Mouse (Mus musculus) midbrain, postnatal 0 days (tissue): ENCODE results near the gene Jmjd8. TPM values are rescaled to one million over a fixed set of nuclear protein-coding genes. Genes with fewer than 3 reads are reported as not detected.
A peak's percentile ranks its signal among the peaks of the same experiment; 100 is the strongest.

Experiments used
- ATAC-seq: fragments of 200-750 bp; cut with Nextera tagmentation; 2 replicates; pipeline ENCODE4 v1.8.0; 2017; ENCODE audit warnings: moderate number of reproducible peaks, mild to moderate bottlenecking, moderate TSS enrichment, moderate library complexity; ENCODE audit not compliant: low FRiP score
- DNase-seq: peaks from one replicate; pipeline ENCODE4 v3.0.0-alpha.2; 2015; ENCODE audit warnings: low spot score
- H3K27ac ChIP-seq: fragments of 300-500 bp; sonication (generic); 2 replicates; pipeline ENCODE4 v1.5.1; 2014; ENCODE audit warnings: low read depth, mild to moderate bottlenecking, low read length, mixed read lengths
- H3K27me3 ChIP-seq: fragments of 300-500 bp; sonication (generic); 2 replicates; pipeline ENCODE4 v1.6.1; 2014; ENCODE audit warnings: low read length, control low read depth, mixed read lengths; ENCODE audit not compliant: insufficient read depth
- H3K36me3 ChIP-seq: fragments of 300-500 bp; sonication (generic); 2 replicates; pipeline ENCODE4 v1.6.1; 2014; ENCODE audit warnings: low read length, control low read depth, mixed read lengths; ENCODE audit not compliant: insufficient read depth
- H3K4me1 ChIP-seq: fragments of 300-500 bp; sonication (generic); 2 replicates; pipeline ENCODE4 v1.6.1; 2014; ENCODE audit warnings: mild to moderate bottlenecking, control low read depth, antibody characterized with exemption, low read length, mixed read lengths; ENCODE audit not compliant: insufficient read depth
- H3K4me2 ChIP-seq: fragments of 300-500 bp; sonication (generic); 2 replicates; pipeline ENCODE4 v1.6.1; 2014; ENCODE audit warnings: low read depth, mild to moderate bottlenecking, low read length, mixed read lengths; ENCODE audit not compliant: poor library complexity, severe bottlenecking
- H3K4me3 ChIP-seq: fragments of 300-500 bp; sonication (generic); 2 replicates; pipeline ENCODE4 v1.5.1; 2014; ENCODE audit warnings: low read depth, mild to moderate bottlenecking, low read length, moderate library complexity
- H3K9ac ChIP-seq: fragments of 300-500 bp; sonication (generic); replicated peaks from 2 replicates; pipeline ENCODE4 v1.6.1; 2014; ENCODE audit warnings: mild to moderate bottlenecking, low read length, moderate library complexity, mixed read lengths; ENCODE audit not compliant: poor library complexity, severe bottlenecking
- H3K9me3 ChIP-seq: fragments of 300-500 bp; sonication (generic); 2 replicates; pipeline ENCODE4 v1.6.1; 2016; ENCODE audit warnings: low read length, control low read depth
- CTCF ChIP-seq: IDR thresholded peaks from 2 replicates; pipeline ENCODE4 v1.5.1; 2016; ENCODE audit warnings: antibody characterized with exemption, mild to moderate bottlenecking
- WGBS: fragments of 180-500 bp; shearing (Covaris S2); extraction: QIAGEN DNeasy Blood & Tissue Kit; methylation state at CpG from one replicate; pipeline ENCODE4 v1.1.7; 2014; 5-methylcytosine and 5-hydroxymethylcytosine counted together
- polyA plus RNA-seq: library from polyadenylated mRNA; unstranded; fragments of >200 nt; fragmentation: Nextera tagmentation; extraction: Ambion mirVana; gene quantifications from 2 replicates; pipeline ENCODE4 v1.2.1, GENCODE M21; 2015
- total RNA-seq: library from RNA; depleted of rRNA; stranded (reverse); fragments of >200 nt; gene quantifications from 2 replicates; pipeline ENCODE4 v1.2.3, GENCODE M21; 2014

Jmjd8 gene
- total and polyA plus RNA-seq, 2 experiments from 2014 or later: 39.1 to 45.9 TPM

- WGBS: 87% methylated on average over 14 of the region's 14 CpGs
- TF ChIP-seq CTCF: no peak
- H3K4me1 ChIP-seq: peaks cover 26% of the 10 kb centered on the region
Observed at GRCm38 (mm10) chr17:25839455-25840235, 11.0 kb downstream of the Jmjd8 start.

GRCm38 (mm10) chr17:25840519-25840918 is 11.9 kb downstream of the Jmjd8 start:
- ATAC-seq: no peak
- Histone ChIP-seq H3K4me1 (peaks cover 22% of the 10 kb centered on the region), H3K27me3 (no peaks in the 10 kb centered on the region), H3K4me3 (no peak overlapping the region), H3K4me2 (no peak overlapping the region), H3K27ac (no peak overlapping the region), H3K9ac (no peak overlapping the region), H3K9me3 (no peaks in the 10 kb centered on the region), H3K36me3 (peaks cover 37% of the 10 kb centered on the region)
- WGBS: over 99% methylated on average over 6 of the region's 6 CpGs
- DNase-seq: no peak
- TF ChIP-seq CTCF: no peak

More at GRCm38 (mm10) chr17:25839455-25840235, 11.0 kb downstream of the Jmjd8 start:
- H3K9ac ChIP-seq: no peak overlapping the region
- DNase-seq (no peak), ATAC-seq (no peak)
- H3K27me3 ChIP-seq: no peaks in the 10 kb centered on the region
- no peak overlapping the region for H3K4me2 ChIP-seq
- no peak overlapping the region for H3K4me3 ChIP-seq
- H3K27ac ChIP-seq: no peak overlapping the region
- peaks cover 46% of the 10 kb centered on the region for H3K36me3 ChIP-seq
- no peaks in the 10 kb centered on the region for H3K9me3 ChIP-seq

- Histone ChIP-seq H3K9ac (no peak within 1 kb of the TSS), H3K4me3 (no peak within 1 kb of the TSS), H3K27ac (no peak within 1 kb of the TSS), H3K9me3 (no peaks in the 10 kb centered on the region), H3K27me3 (no peaks in the 10 kb centered on the region), H3K4me1 (peaks cover 15% of the 10 kb centered on the region), H3K4me2 (no peak within 1 kb of the TSS), H3K36me3 (peaks cover 37% of the 10 kb centered on the region)
- DNase-seq (no peak), ATAC-seq (no peak)
- 94% methylated on average over 22 of the region's 22 CpGs for WGBS
- TF ChIP-seq CTCF: no peak
Observed at GRCm38 (mm10) chr17:25841117-25841880, 12.6 kb downstream of the Jmjd8 start, which contains the start of gene Gm20683. Gm20683 (minus strand) TSS chr17:25841763.

GRCm38 (mm10) chr17:25842509-25842908 is 13.8 kb downstream of the Jmjd8 start:
- H3K4me2 ChIP-seq: no peak overlapping the region
- no peaks in the 10 kb centered on the region for H3K27me3 ChIP-seq
- no peak overlapping the region for H3K4me3 ChIP-seq
- 78% methylated on average over 3 of the region's 3 CpGs for WGBS
- H3K9ac ChIP-seq: no peak overlapping the region
- DNase-seq (no peak), ATAC-seq (no peak)
- no peaks in the 10 kb centered on the region for H3K9me3 ChIP-seq
- no peak for TF ChIP-seq CTCF
- H3K4me1 ChIP-seq: peaks cover 11% of the 10 kb centered on the region
- peaks cover 38% of the 10 kb centered on the region for H3K36me3 ChIP-seq
- no peak overlapping the region for H3K27ac ChIP-seq

- DNase-seq (no peak), ATAC-seq (no peak)
- H3K9me3 ChIP-seq: no peaks in the 10 kb centered on the region
- H3K4me2 ChIP-seq: peak overlapping the region; percentile 64
- H3K27ac ChIP-seq: no peak overlapping the region
- H3K36me3 ChIP-seq: peaks cover 41% of the 10 kb centered on the region
- TF ChIP-seq CTCF: no peak
- H3K4me1 ChIP-seq: peaks cover 9% of the 10 kb centered on the region
- H3K27me3 ChIP-seq: no peaks in the 10 kb centered on the region
- peak overlapping the region; percentile 73 for H3K9ac ChIP-seq
- WGBS: 96% methylated on average over 4 of the region's 4 CpGs
- peak overlapping the region; percentile 79 for H3K4me3 ChIP-seq
Observed at GRCm38 (mm10) chr17:25843122-25843521, 14.5 kb downstream of the Jmjd8 start.
